Mouse (Mus musculus) neural tube, embryonic 15.5 days (tissue): Measurements from ENCODE around the gene Dag1. TPM values are rescaled to one million over a fixed set of nuclear protein-coding genes. Genes with fewer than 3 reads are reported as not detected.
"Not testable (repeated sequence)": the region's sequence is repeated elsewhere in the genome, so short reads cannot be mapped to it uniquely, and the experiment has no call there.

Source experiments
- ATAC-seq: fragments of 200-750 bp; cut with Nextera tagmentation; 2 replicates; pipeline ENCODE4 v1.8.0; 2017; ENCODE audit warnings: mild to moderate bottlenecking, moderate TSS enrichment, moderate library complexity; ENCODE audit not compliant: low FRiP score
- H3K27ac ChIP-seq: fragments of 300-500 bp; sonication (generic); replicated peaks from 2 replicates; pipeline ENCODE4 v1.5.1; 2015; ENCODE audit warnings: mild to moderate bottlenecking, inconsistent platforms
- H3K27me3 ChIP-seq: fragments of 300-500 bp; sonication (generic); replicated peaks from 2 replicates; pipeline ENCODE4 v1.6.1; 2015; ENCODE audit warnings: inconsistent platforms
- H3K36me3 ChIP-seq: fragments of 300-500 bp; sonication (generic); 2 replicates; pipeline ENCODE4 v1.6.1; 2015; ENCODE audit warnings: inconsistent platforms
- H3K4me1 ChIP-seq: fragments of 300-500 bp; sonication (generic); 2 replicates; pipeline ENCODE4 v1.6.1; 2015; ENCODE audit warnings: inconsistent platforms
- H3K4me2 ChIP-seq: fragments of 300-500 bp; sonication (generic); 2 replicates; pipeline ENCODE4 v1.6.1; 2015; ENCODE audit warnings: inconsistent platforms, mild to moderate bottlenecking, moderate library complexity
- H3K4me3 ChIP-seq: fragments of 300-500 bp; sonication (generic); replicated peaks from 2 replicates; pipeline ENCODE4 v1.5.1; 2015; ENCODE audit warnings: mild to moderate bottlenecking, inconsistent platforms
- H3K9ac ChIP-seq: fragments of 300-500 bp; sonication (generic); replicated peaks from 2 replicates; pipeline ENCODE4 v1.6.1; 2015; ENCODE audit warnings: mild to moderate bottlenecking, inconsistent platforms
- H3K9me3 ChIP-seq: fragments of 300-500 bp; sonication (generic); replicated peaks from 2 replicates; pipeline ENCODE4 v1.6.1; 2016; ENCODE audit warnings: inconsistent platforms
- WGBS: fragments of 180-500 bp; shearing (Covaris S2); methylation state at CpG from one replicate; pipeline ENCODE4 v1.1.7; 2015; ENCODE audit warnings: mixed read lengths; 5-methylcytosine and 5-hydroxymethylcytosine counted together
- polyA plus RNA-seq: library from polyadenylated mRNA; unstranded; fragments of >200 nt; fragmentation: Nextera tagmentation; extraction: Ambion mirVana; gene quantifications from 2 replicates; pipeline ENCODE4 v1.2.1, GENCODE M21; 2015

The Dag1 gene
- polyA plus RNA-seq, 1 experiment from 2014 or later: 64.0 TPM

- H3K36me3 ChIP-seq: no peaks in the 10 kb centered on the region
- H3K9me3 ChIP-seq: no peaks in the 10 kb centered on the region
- no peak overlapping the region for H3K4me2 ChIP-seq
- H3K9ac ChIP-seq: no peak overlapping the region
- H3K27ac ChIP-seq: no peak overlapping the region
- 53% methylated on average over 2 of the region's 2 CpGs for WGBS
- no peaks in the 10 kb centered on the region for H3K27me3 ChIP-seq
- no peak for ATAC-seq
- H3K4me3 ChIP-seq: no peak overlapping the region
- H3K4me1 ChIP-seq: no peaks in the 10 kb centered on the region
These were observed 8.2 kb upstream of the Dag1 start for GRCm38 (mm10) chr9:108271941-108272340.

GRCm38 (mm10) chr9:108268701-108269100 is 4.9 kb upstream of the Dag1 start:
- not testable (repeated sequence) for H3K4me2 ChIP-seq, H3K4me3 ChIP-seq, H3K27me3 ChIP-seq, H3K4me1 ChIP-seq, ATAC-seq, H3K9me3 ChIP-seq, H3K9ac ChIP-seq, H3K36me3 ChIP-seq, H3K27ac ChIP-seq
- 93% methylated on average over 6 of the region's 7 CpGs for WGBS

GRCm38 (mm10) chr9:108267691-108268090 is 3.9 kb upstream of the Dag1 start:
- Histone ChIP-seq H3K27ac (no peak overlapping the region), H3K4me2 (no peak overlapping the region), H3K4me1 (peaks cover 8% of the 10 kb centered on the region), H3K27me3 (no peaks in the 10 kb centered on the region), H3K36me3 (no peaks in the 10 kb centered on the region), H3K4me3 (no peak overlapping the region), H3K9me3 (no peaks in the 10 kb centered on the region), H3K9ac (no peak overlapping the region)
- 83% methylated on average over 7 of the region's 7 CpGs for WGBS
- no peak for ATAC-seq

- no peak for ATAC-seq
- no peak overlapping the region for H3K4me2 ChIP-seq
- H3K27me3 ChIP-seq: no peaks in the 10 kb centered on the region
- no peaks in the 10 kb centered on the region for H3K36me3 ChIP-seq
- H3K9ac ChIP-seq: no peak overlapping the region
- peaks cover 21% of the 10 kb centered on the region for H3K4me1 ChIP-seq
- no peak overlapping the region for H3K4me3 ChIP-seq
- H3K9me3 ChIP-seq: no peaks in the 10 kb centered on the region
- no peak overlapping the region for H3K27ac ChIP-seq
- 74% methylated on average over 10 of the region's 10 CpGs for WGBS
These were observed 2.6 kb upstream of the Dag1 start for GRCm38 (mm10) chr9:108266261-108266935.

- H3K36me3 ChIP-seq: no peaks in the 10 kb centered on the region
- peak overlapping the region; percentile 68 for H3K4me2 ChIP-seq
- H3K4me3 ChIP-seq: peak overlapping the region; percentile 99
- ATAC-seq: peak; percentile 18; the same call in 1 of the 2 replicates
- H3K27ac ChIP-seq: peak overlapping the region; percentile 92
- H3K4me1 ChIP-seq: peaks cover 30% of the 10 kb centered on the region
- no peaks in the 10 kb centered on the region for H3K9me3 ChIP-seq
- WGBS: 13% methylated on average over 10 of the region's 10 CpGs
- no peaks in the 10 kb centered on the region for H3K27me3 ChIP-seq
- peak overlapping the region; percentile 39 for H3K9ac ChIP-seq
These were observed 598 bp upstream of the Dag1 start for GRCm38 (mm10) chr9:108264191-108264921.

GRCm38 (mm10) chr9:108263131-108263681 is 552 bp downstream of the Dag1 start:
- H3K27ac ChIP-seq: peak overlapping the region; percentile 92
- H3K9me3 ChIP-seq: no peaks in the 10 kb centered on the region
- peak; percentile 66 for ATAC-seq
- H3K9ac ChIP-seq: peak overlapping the region; percentile 95
- H3K27me3 ChIP-seq: no peaks in the 10 kb centered on the region
- peak overlapping the region; percentile 99 for H3K4me3 ChIP-seq
- peaks cover 30% of the 10 kb centered on the region for H3K4me1 ChIP-seq
- under 1% methylated on average over 57 of the region's 62 CpGs for whole genome bisulfite sequencing
- no peaks in the 10 kb centered on the region for H3K36me3 ChIP-seq
- peak overlapping the region; percentile 68 for H3K4me2 ChIP-seq

- H3K4me3 ChIP-seq: peak overlapping the region; percentile 99
- peak overlapping the region; percentile 92 for H3K27ac ChIP-seq
- WGBS: 39% methylated on average over 11 of the region's 11 CpGs
- peaks cover 30% of the 10 kb centered on the region for H3K4me1 ChIP-seq
- no peaks in the 10 kb centered on the region for H3K36me3 ChIP-seq
- H3K9ac ChIP-seq: peak overlapping the region; percentile 95
- peak overlapping the region; percentile 68 for H3K4me2 ChIP-seq
- no peaks in the 10 kb centered on the region for H3K27me3 ChIP-seq
- ATAC-seq: no peak
- H3K9me3 ChIP-seq: no peaks in the 10 kb centered on the region
These were observed 1.2 kb downstream of the Dag1 start for GRCm38 (mm10) chr9:108262494-108263049.

- Histone ChIP-seq H3K9me3 (no peaks in the 10 kb centered on the region), H3K4me2 (peak overlapping the region; percentile 68), H3K36me3 (no peaks in the 10 kb centered on the region), H3K27ac (no peak overlapping the region), H3K9ac (no peak overlapping the region), H3K4me3 (peak overlapping the region; percentile 99), H3K4me1 (peaks cover 30% of the 10 kb centered on the region), H3K27me3 (no peaks in the 10 kb centered on the region)
- ATAC-seq: no peak
- 77% methylated on average over 7 of the region's 7 CpGs for WGBS
These were observed 1.9 kb downstream of the Dag1 start for GRCm38 (mm10) chr9:108261865-108262264.

- Histone ChIP-seq H3K9ac (no peak overlapping the region), H3K4me1 (peaks cover 30% of the 10 kb centered on the region), H3K4me2 (no peak overlapping the region), H3K9me3 (no peaks in the 10 kb centered on the region), H3K36me3 (no peaks in the 10 kb centered on the region), H3K27ac (no peak overlapping the region), H3K27me3 (no peaks in the 10 kb centered on the region), H3K4me3 (no peak overlapping the region)
- WGBS: 87% methylated on average over 4 of the region's 4 CpGs
- no peak for ATAC-seq
These were observed 3.2 kb downstream of the Dag1 start for GRCm38 (mm10) chr9:108260526-108260925.

- ATAC-seq: no peak
- Histone ChIP-seq H3K4me3 (no peak overlapping the region), H3K4me1 (no peaks in the 10 kb centered on the region), H3K27ac (no peak overlapping the region), H3K9me3 (no peaks in the 10 kb centered on the region), H3K9ac (no peak overlapping the region), H3K36me3 (peaks cover 32% of the 10 kb centered on the region), H3K27me3 (no peaks in the 10 kb centered on the region), H3K4me2 (no peak overlapping the region)
- 97% methylated on average over 7 of the region's 7 CpGs for WGBS
These were observed 11.0 kb downstream of the Dag1 start for GRCm38 (mm10) chr9:108252766-108253165.

- Histone ChIP-seq H3K36me3 (peaks cover 33% of the 10 kb centered on the region), H3K27ac (no peak overlapping the region), H3K4me3 (no peak overlapping the region), H3K4me1 (no peaks in the 10 kb centered on the region), H3K9me3 (no peaks in the 10 kb centered on the region), H3K4me2 (no peak overlapping the region), H3K27me3 (no peaks in the 10 kb centered on the region), H3K9ac (no peak overlapping the region)
- ATAC-seq: no peak
- WGBS: 96% methylated on average over 6 of the region's 6 CpGs
These were observed 11.9 kb downstream of the Dag1 start for GRCm38 (mm10) chr9:108251877-108252276.

GRCm38 (mm10) chr9:108248957-108249356 is 14.8 kb downstream of the Dag1 start:
- WGBS: 53% methylated on average over 5 of the region's 5 CpGs
- H3K4me3 ChIP-seq: no peak overlapping the region
- no peak overlapping the region for H3K4me2 ChIP-seq
- peaks cover 48% of the 10 kb centered on the region for H3K36me3 ChIP-seq
- no peak for ATAC-seq
- no peaks in the 10 kb centered on the region for H3K27me3 ChIP-seq
- no peak overlapping the region for H3K27ac ChIP-seq
- H3K9me3 ChIP-seq: no peaks in the 10 kb centered on the region
- no peak overlapping the region for H3K9ac ChIP-seq
- H3K4me1 ChIP-seq: no peaks in the 10 kb centered on the region
